Mouse (Mus musculus) left cerebral cortex, postnatal 4 days (tissue): ENCODE results near the gene Hmgb1. TPM values are rescaled to one million over a fixed set of nuclear protein-coding genes. Genes with fewer than 3 reads are reported as not detected.
"Not testable (repeated sequence)": the region's sequence is repeated elsewhere in the genome, so short reads cannot be mapped to it uniquely, and the experiment has no call there.

ENCODE experiments used
- DNase-seq: peaks from one replicate; pipeline ENCODE4 v3.0.0-alpha.2; 2022
- intact Hi-C: fragments of 180-260 bp; cut with DNase I; formaldehyde crosslinking; loops from one replicate; pipeline ENCODE4 v1.15.1; 2025
- total RNA-seq, 2 experiments: library from RNA; stranded (reverse); gene quantifications; 2 replicates each; pipeline ENCODE4 v1.2.3; 2021

Hmgb1 gene
- total RNA-seq, 2 experiments from 2014 or later = 291 to 345 TPM

- peak; percentile 7 for DNase-seq
- intact Hi-C loops = no loop called here
Measured at GRCm38 (mm10) chr5:149152063-149152773, 32.1 kb downstream of the Hmgb1 start.

GRCm38 (mm10) chr5:149150882-149151281 lies 33.4 kb downstream of the Hmgb1 start:
- intact Hi-C loops = no loop called here

GRCm38 (mm10) chr5:149147386-149148000 lies 36.8 kb downstream of the Hmgb1 start:
- intact Hi-C loops = no loop called here
- no peak for DNase-seq

More at GRCm38 (mm10) chr5:149150882-149151281, 33.4 kb downstream of the Hmgb1 start:
- no peak for DNase-seq

- intact Hi-C loops = no loop called here
- no peak for DNase-seq
Measured at GRCm38 (mm10) chr5:149146691-149147090, 37.6 kb downstream of the Hmgb1 start.

- peak; percentile 19 for DNase-seq
Measured at GRCm38 (mm10) chr5:149143766-149144375, 40.4 kb downstream of the Hmgb1 start.

GRCm38 (mm10) chr5:149141155-149141554 lies 43.1 kb downstream of the Hmgb1 start:
- intact Hi-C loops, DNase-seq: not testable (repeated sequence)

More at GRCm38 (mm10) chr5:149143766-149144375, 40.4 kb downstream of the Hmgb1 start:
- intact Hi-C loops = no loop called here

GRCm38 (mm10) chr5:149140336-149140735 lies 44.0 kb downstream of the Hmgb1 start:
- no peak for DNase-seq
- intact Hi-C loops = no loop called here

GRCm38 (mm10) chr5:149138087-149138486 lies 46.2 kb downstream of the Hmgb1 start:
- DNase-seq, intact Hi-C loops: not testable (repeated sequence)

- DNase-seq = no peak
- intact Hi-C loops = no loop called here
Measured at GRCm38 (mm10) chr5:149137447-149137846, 46.8 kb downstream of the Hmgb1 start.

GRCm38 (mm10) chr5:149136933-149137365 lies 47.3 kb downstream of the Hmgb1 start:
- DNase-seq = peak; percentile 78
- intact Hi-C loops = no loop called here

GRCm38 (mm10) chr5:149135455-149136354 lies 48.6 kb downstream of the Hmgb1 start:
- intact Hi-C loops = no loop called here
- DNase-seq = no peak

- DNase-seq = no peak
- intact Hi-C loops = no loop called here
Measured at GRCm38 (mm10) chr5:149134751-149135454, 49.4 kb downstream of the Hmgb1 start.

GRCm38 (mm10) chr5:149128473-149128872 lies 55.8 kb downstream of the Hmgb1 start:
- intact Hi-C loops = no loop called here

GRCm38 (mm10) chr5:149123795-149124194 lies 60.5 kb downstream of the Hmgb1 start:
- no peak for DNase-seq
- intact Hi-C loops = no loop called here

More at GRCm38 (mm10) chr5:149128473-149128872, 55.8 kb downstream of the Hmgb1 start:
- DNase-seq = no peak

- no peak for DNase-seq
- intact Hi-C loops = no loop called here
Measured at GRCm38 (mm10) chr5:149119341-149119881, 64.9 kb downstream of the Hmgb1 start.

- intact Hi-C loops = no loop called here
- DNase-seq = peak; percentile 67
Measured at GRCm38 (mm10) chr5:149117815-149118547, 66.3 kb downstream of the Hmgb1 start.

GRCm38 (mm10) chr5:149114587-149114986 lies 69.7 kb downstream of the Hmgb1 start:
- intact Hi-C loops = no loop called here
- no peak for DNase-seq

GRCm38 (mm10) chr5:149114034-149114433 lies 70.3 kb downstream of the Hmgb1 start:
- DNase-seq = no peak
- intact Hi-C loops = no loop called here

GRCm38 (mm10) chr5:149113439-149113838 lies 70.8 kb downstream of the Hmgb1 start:
- DNase-seq = no peak
- intact Hi-C loops = no loop called here
